Mouse (Mus musculus): ENCODE measurements around the gene Tnrc6c.

- TF ChIP-seq CTCF (IDR thresholded peaks at IDR 0.05; ENCODE audit: borderline replicate concordance, insufficient read depth, low read length) (no peak), POLR2A (IDR thresholded peaks at IDR 0.05; ENCODE audit: low read depth, low read length) (no peak)
Measured at GRCm38 (mm10) chr11:117611860-117612259, 42.2 kb upstream of the Tnrc6c start.

Measured in embryonic fibroblast, embryonic 13.5 days (primary cell).